Mouse (Mus musculus) hindbrain, embryonic 14.5 days (tissue): ENCODE measurements around the gene Uqcrh. TPM values are rescaled to one million over a fixed set of nuclear protein-coding genes. Genes with fewer than 3 reads are reported as not detected.

Source experiments
- ATAC-seq: fragments of 200-750 bp; cut with Nextera tagmentation; 2 replicates; pipeline ENCODE4 v1.8.0; 2017; ENCODE audit warnings: moderate number of reproducible peaks, mild to moderate bottlenecking, moderate TSS enrichment, moderate library complexity; ENCODE audit not compliant: low FRiP score
- DNase-seq: peaks from one replicate; pipeline ENCODE4 v3.0.0-alpha.2; 2015; ENCODE audit warnings: low spot score
- H3K27ac ChIP-seq: fragments of 300-500 bp; sonication (generic); 2 replicates; pipeline ENCODE4 v1.5.1; 2014; ENCODE audit warnings: mild to moderate bottlenecking, moderate library complexity
- H3K27me3 ChIP-seq: fragments of 300-500 bp; sonication (generic); 2 replicates; pipeline ENCODE4 v1.6.1; 2014; ENCODE audit warnings: mild to moderate bottlenecking, low read length, mixed read lengths; ENCODE audit not compliant: control insufficient read depth, insufficient read depth
- H3K36me3 ChIP-seq: fragments of 300-500 bp; sonication (generic); replicated peaks from 2 replicates; pipeline ENCODE4 v1.6.1; 2014; ENCODE audit not compliant: control insufficient read depth, insufficient read depth
- H3K4me1 ChIP-seq: fragments of 300-500 bp; sonication (generic); replicated peaks from 2 replicates; pipeline ENCODE4 v1.6.1; 2014; ENCODE audit warnings: antibody characterized with exemption, low read length, mixed read lengths; ENCODE audit not compliant: control insufficient read depth, insufficient read depth
- H3K4me2 ChIP-seq: fragments of 300-500 bp; sonication (generic); replicated peaks from 2 replicates; pipeline ENCODE4 v1.6.1; 2014; ENCODE audit warnings: mild to moderate bottlenecking, moderate library complexity
- H3K4me3 ChIP-seq: fragments of 300-500 bp; sonication (generic); replicated peaks from 2 replicates; pipeline ENCODE4 v1.5.1; 2014; ENCODE audit warnings: mild to moderate bottlenecking, low read length
- H3K9ac ChIP-seq: fragments of 300-500 bp; sonication (generic); 2 replicates; pipeline ENCODE4 v1.6.1; 2014
- H3K9me3 ChIP-seq: fragments of 300-500 bp; sonication (generic); 2 replicates; pipeline ENCODE4 v1.6.1; 2016; ENCODE audit warnings: low read length; ENCODE audit not compliant: control insufficient read depth
- WGBS: fragments of 180-500 bp; shearing (Covaris S2); extraction: QIAGEN DNeasy Blood & Tissue Kit; methylation state at CpG from one replicate; pipeline ENCODE4 v1.1.7; 2014; 5-methylcytosine and 5-hydroxymethylcytosine counted together
- polyA plus RNA-seq: library from polyadenylated mRNA; unstranded; fragments of >200 nt; fragmentation: Nextera tagmentation; extraction: Ambion mirVana; gene quantifications from 2 replicates; pipeline ENCODE4 v1.2.1, GENCODE M21; 2014

The Uqcrh gene
- polyA plus RNA-seq, 1 experiment from 2014 or later: 513 TPM

GRCm38 (mm10) chr4:116042186-116042585, 32.7 kb downstream of the Uqcrh start:
- ATAC-seq: no peak
- Histone ChIP-seq H3K4me1 (no peaks in the 10 kb centered on the region), H3K27me3 (no peaks in the 10 kb centered on the region), H3K4me2 (no peak overlapping the region), H3K9ac (no peak overlapping the region), H3K36me3 (peaks cover 3% of the 10 kb centered on the region), H3K27ac (no peak overlapping the region), H3K4me3 (no peak overlapping the region), H3K9me3 (no peaks in the 10 kb centered on the region)
- WGBS: 82% methylated on average over 3 of the region's 3 CpGs
- no peak for DNase-seq

GRCm38 (mm10) chr4:116040466-116040865, 34.4 kb downstream of the Uqcrh start:
- 96% methylated on average over 2 of the region's 2 CpGs for WGBS
- no peak overlapping the region for H3K27ac ChIP-seq
- ATAC-seq: no peak

GRCm38 (mm10) chr4:116033374-116033773, 41.5 kb downstream of the Uqcrh start:
- Histone ChIP-seq H3K4me2 (no peak overlapping the region), H3K27me3 (no peaks in the 10 kb centered on the region), H3K9me3 (no peaks in the 10 kb centered on the region), H3K36me3 (peaks cover 18% of the 10 kb centered on the region), H3K4me1 (no peaks in the 10 kb centered on the region), H3K27ac (no peak overlapping the region), H3K9ac (no peak overlapping the region), H3K4me3 (no peak overlapping the region)
- ATAC-seq: no peak
- 92% methylated on average over 5 of the region's 5 CpGs for WGBS
- DNase-seq: no peak

More at GRCm38 (mm10) chr4:116040466-116040865, 34.4 kb downstream of the Uqcrh start:
- no peaks in the 10 kb centered on the region for H3K27me3 ChIP-seq
- H3K4me2 ChIP-seq: no peak overlapping the region
- no peaks in the 10 kb centered on the region for H3K9me3 ChIP-seq
- H3K4me1 ChIP-seq: no peaks in the 10 kb centered on the region
- no peak for DNase-seq
- peaks cover 4% of the 10 kb centered on the region; the same call in 1 of the 2 replicates for H3K36me3 ChIP-seq
- no peak overlapping the region for H3K4me3 ChIP-seq
- H3K9ac ChIP-seq: no peak overlapping the region

DNA sequence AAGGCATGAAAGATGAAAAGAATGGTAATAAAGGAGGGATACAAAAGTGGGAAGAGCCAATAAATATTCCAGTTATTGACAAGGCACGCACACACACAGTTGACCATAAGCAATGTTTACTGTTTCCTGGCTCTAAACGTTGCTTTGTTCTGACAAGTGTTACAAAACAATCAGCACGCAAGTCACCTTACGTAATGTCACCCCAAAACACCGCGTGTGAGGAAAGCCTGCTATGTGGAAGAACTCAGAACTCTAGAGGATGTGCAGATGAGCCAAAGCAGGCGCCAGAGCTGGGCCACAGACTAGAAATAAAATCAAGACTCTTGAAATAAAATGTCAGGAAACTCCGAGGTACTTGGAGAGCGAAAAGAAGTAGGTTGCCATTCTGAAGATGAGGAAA, 42.0 kb downstream of the Uqcrh start:
- H3K27me3 ChIP-seq: no peaks in the 10 kb centered on the region
- WGBS: 92% methylated on average over 9 of the region's 9 CpGs

GRCm38 (mm10) chr4:116017902-116018746, 56.7 kb downstream of the Uqcrh start, which contains the start of gene Faah:
Gene Faah (minus strand): TSS chr4:116017926.
- ATAC-seq: peak; percentile 41; the same call in 1 of the 2 replicates
- H3K27me3 ChIP-seq: peaks cover 52% of the 10 kb centered on the region
- WGBS: 8% methylated on average over 18 of the region's 18 CpGs

More for the DNA sequence above, 42.0 kb downstream of the Uqcrh start:
- no peaks in the 10 kb centered on the region for H3K9me3 ChIP-seq
- H3K4me3 ChIP-seq: no peak overlapping the region
- peaks cover 18% of the 10 kb centered on the region for H3K36me3 ChIP-seq
- ATAC-seq: no peak
- H3K9ac ChIP-seq: no peak overlapping the region
- no peak for DNase-seq
- no peak overlapping the region for H3K4me2 ChIP-seq
- no peaks in the 10 kb centered on the region for H3K4me1 ChIP-seq
- H3K27ac ChIP-seq: no peak overlapping the region

DNA sequence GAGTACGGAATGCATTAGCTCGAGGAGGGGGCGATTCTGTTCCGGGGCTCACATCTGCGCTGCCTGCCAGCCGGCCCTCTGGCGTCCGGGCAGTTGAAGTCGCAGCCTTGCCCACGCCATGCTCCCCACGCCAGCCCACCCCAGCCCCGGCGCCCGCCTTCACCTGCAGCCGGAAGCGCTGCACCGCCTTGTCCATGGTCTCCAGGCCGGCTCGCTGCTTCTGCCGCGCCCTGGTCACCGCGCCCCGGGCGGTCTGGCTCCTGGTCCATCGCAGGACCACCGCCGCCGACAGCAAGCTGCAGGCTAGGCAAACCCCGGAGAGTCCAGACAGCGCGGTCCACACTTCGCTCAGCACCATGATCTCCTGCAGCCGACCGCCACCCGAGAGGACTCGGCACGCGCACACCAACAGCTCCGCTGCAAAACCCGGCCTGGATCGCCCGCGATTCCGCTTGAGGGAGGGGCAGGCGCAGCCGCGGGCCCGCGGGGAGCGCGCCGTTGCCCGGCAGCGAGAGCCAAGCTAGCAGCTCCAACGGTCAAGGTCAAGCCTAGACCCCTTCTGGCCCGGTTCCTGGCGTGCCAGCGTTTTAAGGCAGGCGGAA, 57.5 kb downstream of the Uqcrh start:
- peak; percentile 90 for ATAC-seq
- Histone ChIP-seq H3K27ac (peak overlapping the region; percentile 32), H3K4me2 (peak overlapping the region; percentile 83), H3K4me1 (no peaks in the 10 kb centered on the region; the same call in 1 of the 2 replicates), H3K9me3 (no peaks in the 10 kb centered on the region), H3K4me3 (peak overlapping the region; percentile 80), H3K27me3 (peaks cover 52% of the 10 kb centered on the region), H3K9ac (peak overlapping the region; percentile 72), H3K36me3 (no peaks in the 10 kb centered on the region)
- DNase-seq: peak; percentile 71
- WGBS: under 1% methylated on average over 60 of the region's 60 CpGs

More at GRCm38 (mm10) chr4:116017902-116018746, 56.7 kb downstream of the Uqcrh start, which contains the start of gene Faah:
- no peaks in the 10 kb centered on the region; the same call in 1 of the 2 replicates for H3K4me1 ChIP-seq
- peak within 1 kb of the TSS; percentile 83 for H3K4me2 ChIP-seq
- H3K36me3 ChIP-seq: no peaks in the 10 kb centered on the region
- H3K9me3 ChIP-seq: no peaks in the 10 kb centered on the region
- no peak for DNase-seq
- H3K27ac ChIP-seq: peak within 1 kb of the TSS; percentile 32
- peak within 1 kb of the TSS; percentile 80 for H3K4me3 ChIP-seq
- H3K9ac ChIP-seq: peak within 1 kb of the TSS; percentile 72

Other genes with a start within 250 kb of the Uqcrh start
- gene Mob3c, start 247.0 kb downstream of the Uqcrh start, polyA plus RNA-seq: 5.5 and 5.8 TPM in 2 replicates
- 21.3 and 21.6 TPM in 2 replicates for gene Mknk1, start 235.9 kb downstream of the Uqcrh start, polyA plus RNA-seq
- gene Kncn, start 190.7 kb downstream of the Uqcrh start, polyA plus RNA-seq: 0.13 TPM in 1 of 2 replicates, not detected in the other
- 0.13 TPM in 1 of 2 replicates, not detected in the other for gene 6430628N08Rik, start 184.4 kb downstream of the Uqcrh start, polyA plus RNA-seq
- 2.7 and 3.3 TPM in 2 replicates for gene Dmbx1, start 135.1 kb downstream of the Uqcrh start, polyA plus RNA-seq
- gene Faah, start 57.1 kb downstream of the Uqcrh start, polyA plus RNA-seq: 18.0 and 18.5 TPM in 2 replicates
- 10.4 and 11.5 TPM in 2 replicates for gene Nsun4, start 21.2 kb downstream of the Uqcrh start, polyA plus RNA-seq
- 75.9 and 79.7 TPM in 2 replicates for gene Lrrc41, start 198 bp upstream of the Uqcrh start, polyA plus RNA-seq
- 7.0 and 7.2 TPM in 2 replicates for gene Rad54l, start 48.6 kb upstream of the Uqcrh start, polyA plus RNA-seq
- gene Pomgnt1, start 48.8 kb upstream of the Uqcrh start, polyA plus RNA-seq: 72.1 and 73.8 TPM in 2 replicates
- gene Lurap1, start 76.3 kb upstream of the Uqcrh start, polyA plus RNA-seq: 2.7 and 3.2 TPM in 2 replicates
- gene Tspan1, start 92.5 kb upstream of the Uqcrh start, polyA plus RNA-seq: 0.21 TPM in 2 replicates
- not detected in 2 replicates for gene 1700042G07Rik, start 98.3 kb upstream of the Uqcrh start, polyA plus RNA-seq
- gene Gm49337, start 98.3 kb upstream of the Uqcrh start, polyA plus RNA-seq: not detected in 2 replicates
- 66.3 and 69.0 TPM in 2 replicates for gene Pik3r3, start 146.5 kb upstream of the Uqcrh start, polyA plus RNA-seq